8 mouse cellular contexts compared by ENCODE assay signal in genomic region chr15:11408155-11408826, GRCm38 (mm10). TPM values are rescaled to one million over a fixed set of nuclear protein-coding genes. Genes with fewer than 3 reads are reported as not detected.
DNase-seq lines count a peak whose midpoint lies in the region; ATAC-seq lines count a peak whose summit lies in the region.

No protein-coding gene starts in this region.

- DNase-seq in adrenal gland, postnatal 36 days: peak; percentile 13 to 41
- DNase-seq in adrenal gland, postnatal 4 days (ENCODE audit: low spot score in 2 of 2): no peak
- no peak for DNase-seq in lung, adult 18-20 months
- DNase-seq in embryonic facial prominence, embryonic 11.5 days (ENCODE audit: low spot score): peak; percentile 78
- DNase-seq in kidney, postnatal 14 days: peak; percentile 44
- DNase-seq in retina, embryonic 14.5 days (ENCODE audit: low spot score): peak; percentile 94
- DNase-seq in spleen, postnatal 4 days (ENCODE audit: low spot score in 2 of 2): no peak

- no peaks in the 10 kb centered on the region for H3K27me3 ChIP-seq in lung, embryonic 16.5 days (ENCODE audit: control insufficient read depth, insufficient read depth, low read depth, low read length)
- H3K27me3 ChIP-seq in embryonic facial prominence, embryonic 11.5 days (ENCODE audit: control insufficient read depth, insufficient read depth, low read length): no peaks in the 10 kb centered on the region

- no peak overlapping the region for H3K27ac ChIP-seq in lung, embryonic 16.5 days (ENCODE audit: low read length)
- H3K27ac ChIP-seq in embryonic facial prominence, embryonic 11.5 days (replicated peaks; ENCODE audit: low read depth, low read length): no peak overlapping the region

- no peak overlapping the region for H3K4me2 ChIP-seq in lung, embryonic 16.5 days (ENCODE audit: low read depth, low read length)
- no peak overlapping the region for H3K4me2 ChIP-seq in embryonic facial prominence, embryonic 11.5 days (ENCODE audit: low read depth, low read length)

- 30% methylated on average over 7 of the region's 7 CpGs for WGBS in lung, embryonic 16.5 days
- WGBS in embryonic facial prominence, embryonic 11.5 days: 38% methylated on average over 7 of the region's 7 CpGs

- H3K9me3 ChIP-seq in lung, embryonic 16.5 days (ENCODE audit: control insufficient read depth, low read length): no peaks in the 10 kb centered on the region
- H3K9me3 ChIP-seq in embryonic facial prominence, embryonic 11.5 days (replicated peaks; ENCODE audit: control insufficient read depth, low read length): no peaks in the 10 kb centered on the region

- H3K9ac ChIP-seq in lung, embryonic 16.5 days (ENCODE audit: low read length): no peak overlapping the region
- no peak overlapping the region for H3K9ac ChIP-seq in embryonic facial prominence, embryonic 11.5 days (replicated peaks; ENCODE audit: low read length)

- no peaks in the 10 kb centered on the region for H3K36me3 ChIP-seq in lung, embryonic 16.5 days (ENCODE audit: control insufficient read depth, insufficient read depth, low read length)
- no peaks in the 10 kb centered on the region for H3K36me3 ChIP-seq in embryonic facial prominence, embryonic 11.5 days (replicated peaks; ENCODE audit: control insufficient read depth, insufficient read depth, low read depth, low read length)

- no peaks in the 10 kb centered on the region for H3K4me1 ChIP-seq in lung, embryonic 16.5 days (replicated peaks; ENCODE audit: control insufficient read depth, insufficient read depth, low read length)
- no peaks in the 10 kb centered on the region for H3K4me1 ChIP-seq in embryonic facial prominence, embryonic 11.5 days (ENCODE audit: control insufficient read depth, insufficient read depth, low read length)

- no peak overlapping the region for H3K4me3 ChIP-seq in lung, embryonic 16.5 days (ENCODE audit: low read length)
- H3K4me3 ChIP-seq in embryonic facial prominence, embryonic 11.5 days (ENCODE audit: low read depth, low read length): no peak overlapping the region

- peak; percentile 52; the same call in 1 of the 2 replicates for ATAC-seq in lung, embryonic 16.5 days (ENCODE audit: low read depth)
- ATAC-seq in embryonic facial prominence, embryonic 11.5 days (replicated peaks; ENCODE audit: insufficient number of reproducible peaks, low FRiP score, low TSS enrichment, low read depth): 0 out of 2 replicates have a peak, but pooled peaks have one; percentile 44

RNA-seq across cellular contexts. Expression of gene Tars, which starts 8.8 kb away (rescaled TPM):
- total RNA-seq in adrenal gland, postnatal 36 days (2021): 10 to 100 TPM; 52.9 to 54.8 TPM
- total RNA-seq in adrenal gland, postnatal 4 days (2021): 10 to 100 TPM; 42.7 to 49.3 TPM
- polyA plus RNA-seq in lung, embryonic 16.5 days (2015; fragmentation: Nextera tagmentation; extraction: Ambion mirVana): 51.3 and 54.9 TPM in 2 replicates
- polyA plus RNA-seq in embryonic facial prominence, embryonic 11.5 days (2014; fragmentation: Nextera tagmentation; extraction: Ambion mirVana): 98.3 and 116 TPM in 2 replicates

Comparison
In these comparisons a context has a peak if more than half of its experiments do, and no peak if none do; other contexts are left out.
1. DNase-seq: peak in adrenal gland, postnatal 36 days (2 of 2), embryonic facial prominence, embryonic 11.5 days (single experiment), kidney, postnatal 14 days (single experiment) and retina, embryonic 14.5 days (single experiment); none in adrenal gland, postnatal 4 days (0 of 2), lung, adult 18-20 months (0 of 2) and spleen, postnatal 4 days (0 of 2).